Mouse (Mus musculus) left cerebral cortex, postnatal 14 days (tissue): ENCODE data around the gene Rnf223. TPM values are rescaled to one million over a fixed set of nuclear protein-coding genes. Genes with fewer than 3 reads are reported as not detected.
"Not testable (repeated sequence)": the region's sequence is repeated elsewhere in the genome, so short reads cannot be mapped to it uniquely, and the experiment has no call there.

ENCODE experiments used
- DNase-seq, 2 experiments: peaks; one replicate each; pipeline ENCODE4 v3.0.0; 2021 to 2022; ENCODE audit warnings: low spot score in 2 of 2, mixed read lengths in 1 of 2
- intact Hi-C: fragments of 180-260 bp; cut with DNase I; formaldehyde crosslinking; loops from one replicate; pipeline ENCODE4 v1.15.1; 2025
- total RNA-seq, 2 experiments: library from RNA; stranded (reverse); gene quantifications; 2 replicates each; pipeline ENCODE4 v1.2.3; 2021

Gene Rnf223
- total RNA-seq, 2 experiments from 2014 or later = 0.31 to 0.66 TPM

DNA sequence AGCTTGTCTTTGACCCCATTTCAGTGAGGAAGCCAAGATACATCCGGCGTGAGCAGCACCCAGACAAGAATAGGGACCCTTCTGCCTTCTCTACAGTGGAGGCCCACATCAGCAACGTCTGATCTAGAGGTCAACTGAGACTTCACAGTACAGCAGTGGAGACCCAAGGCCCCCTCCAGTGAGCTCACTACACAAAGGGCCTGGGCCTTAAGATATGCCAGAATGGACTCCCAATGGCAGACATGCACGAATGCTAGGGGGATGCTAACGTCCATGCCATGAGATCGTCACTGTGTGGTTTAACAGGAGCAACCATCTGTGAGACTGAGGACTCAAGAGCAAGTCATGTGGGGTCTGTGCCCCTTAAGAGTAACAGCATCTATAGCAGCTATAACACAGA lies 4.9 kb upstream of the Rnf223 start:
- intact Hi-C loops = no loop called here
- no peak for DNase-seq

DNA sequence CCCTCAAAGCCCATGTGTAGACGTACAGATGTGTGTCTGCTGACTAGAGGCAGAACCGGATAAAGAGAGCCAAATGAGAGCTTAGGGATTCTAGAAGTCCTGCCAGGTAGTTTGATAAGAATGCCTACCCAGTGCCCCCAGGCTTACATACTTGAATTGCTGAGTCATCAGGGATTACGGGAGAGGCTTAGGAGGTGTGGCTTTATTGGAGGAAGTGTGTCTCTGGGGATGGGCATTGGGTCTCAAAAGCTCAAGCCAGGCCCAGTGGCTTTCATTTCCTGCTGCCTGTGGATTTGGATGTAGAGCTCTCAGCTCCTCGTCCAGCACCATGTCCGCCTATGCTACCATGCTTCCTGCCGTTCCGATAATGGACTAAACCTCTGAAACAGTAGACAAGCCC lies 3.5 kb upstream of the Rnf223 start:
- intact Hi-C loops = no loop called here

DNA sequence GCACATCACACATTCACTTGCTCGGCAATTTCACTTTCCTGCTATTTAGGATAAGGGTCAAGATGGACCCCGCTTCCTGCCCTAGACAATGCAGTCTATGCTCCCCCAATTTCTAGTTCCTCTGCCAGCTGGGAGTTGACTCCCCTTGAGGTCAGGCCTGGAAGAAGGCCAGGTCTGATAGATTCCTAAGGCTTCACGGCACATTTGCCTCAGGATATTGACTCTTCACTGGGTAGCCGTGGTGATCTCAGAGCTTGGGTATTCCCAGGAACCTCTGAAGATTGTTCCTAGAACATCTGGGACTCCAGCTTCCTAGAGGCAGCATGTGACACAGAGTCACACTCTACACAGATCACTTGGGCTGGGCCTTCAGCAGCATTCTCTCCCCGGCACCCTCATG lies 1.6 kb upstream of the Rnf223 start:
- DNase-seq = no peak
- intact Hi-C loops = no loop called here

More for the DNA sequence above, 3.5 kb upstream of the Rnf223 start:
- DNase-seq = no peak

DNA sequence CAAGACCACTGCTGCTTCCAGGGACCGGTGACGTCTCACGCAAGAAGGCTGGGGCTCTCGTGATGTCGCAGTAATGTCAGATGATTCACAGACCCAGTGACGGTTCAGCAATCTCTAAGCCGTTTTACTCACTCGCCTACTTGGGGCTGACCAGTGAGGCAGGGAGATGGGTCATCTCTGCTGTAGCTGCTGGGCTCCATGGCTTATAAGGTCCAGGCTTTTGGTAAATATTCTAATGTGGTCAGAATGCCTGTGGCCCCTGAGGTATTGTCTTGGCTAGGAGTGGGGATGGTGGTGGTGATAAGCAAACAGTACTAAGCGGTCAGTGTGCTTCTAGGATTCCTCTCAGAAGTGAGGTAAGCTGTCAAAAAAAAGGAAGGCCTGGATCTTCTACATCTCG lies 627 bp downstream of the Rnf223 start:
- intact Hi-C loops = loop anchor here (5.0 kb wide), 1 partner anchor 36 kb away; no protein-coding TSS in a partner anchor
- DNase-seq = no peak

DNA sequence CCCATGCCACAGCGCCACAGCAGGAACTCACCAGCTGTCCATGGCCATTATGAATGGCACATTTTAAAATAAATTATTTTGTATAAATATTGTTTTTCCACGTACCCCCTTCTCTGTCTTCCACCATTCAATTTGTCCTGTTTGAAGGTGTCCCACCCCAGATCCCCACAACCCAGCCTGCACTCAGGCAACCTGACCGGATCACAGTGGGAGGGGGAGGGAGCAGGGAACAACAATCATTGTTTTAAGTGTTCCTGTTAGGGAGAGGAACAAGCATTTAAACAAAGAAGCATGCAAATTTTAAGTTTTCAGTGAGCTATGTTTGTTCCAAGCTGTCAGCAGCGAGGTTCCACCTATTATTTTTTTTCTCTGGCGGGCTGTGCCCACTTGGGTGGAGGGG lies 3.0 kb downstream of the Rnf223 start:
- no peak for DNase-seq
- intact Hi-C loops = loop anchor here (5.0 kb wide), 1 partner anchor 34 kb away; no protein-coding TSS in a partner anchor

DNA sequence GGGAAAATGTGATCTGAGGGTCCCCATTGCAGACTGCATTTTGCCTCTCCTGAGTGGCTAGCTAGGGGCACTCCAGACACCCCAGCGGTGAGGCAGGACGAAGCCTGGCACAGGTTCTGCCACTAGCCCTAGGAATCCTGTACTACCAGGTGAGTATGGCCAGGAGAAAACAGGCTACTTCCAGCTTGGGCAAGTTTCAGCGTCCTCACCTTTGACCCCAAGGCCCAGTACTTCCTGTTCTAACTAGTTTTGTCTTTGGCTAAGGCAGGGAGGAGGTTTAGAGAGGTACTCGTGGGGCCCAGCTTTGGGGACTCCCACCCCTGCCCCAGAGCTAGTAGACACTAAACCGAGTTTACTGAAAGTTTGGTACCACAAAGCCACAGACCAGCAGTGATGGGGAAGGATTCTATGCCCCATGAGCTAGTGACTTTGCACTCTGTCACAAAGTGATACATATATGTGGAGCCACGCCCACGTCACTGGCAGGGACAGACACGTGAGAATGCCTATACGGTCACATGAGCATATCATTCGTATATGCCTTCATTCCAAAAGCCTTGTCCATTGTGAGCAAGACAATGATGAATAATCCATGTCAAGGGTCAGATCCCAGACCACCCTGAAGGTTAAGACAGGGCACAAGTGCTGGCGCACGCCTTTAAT lies 3.8 kb downstream of the Rnf223 start:
- intact Hi-C loops = loop anchor here (2.0 to 5.0 kb wide), 2 partner anchors 21 to 33 kb away; no protein-coding TSS in a partner anchor
- no peak for DNase-seq

DNA sequence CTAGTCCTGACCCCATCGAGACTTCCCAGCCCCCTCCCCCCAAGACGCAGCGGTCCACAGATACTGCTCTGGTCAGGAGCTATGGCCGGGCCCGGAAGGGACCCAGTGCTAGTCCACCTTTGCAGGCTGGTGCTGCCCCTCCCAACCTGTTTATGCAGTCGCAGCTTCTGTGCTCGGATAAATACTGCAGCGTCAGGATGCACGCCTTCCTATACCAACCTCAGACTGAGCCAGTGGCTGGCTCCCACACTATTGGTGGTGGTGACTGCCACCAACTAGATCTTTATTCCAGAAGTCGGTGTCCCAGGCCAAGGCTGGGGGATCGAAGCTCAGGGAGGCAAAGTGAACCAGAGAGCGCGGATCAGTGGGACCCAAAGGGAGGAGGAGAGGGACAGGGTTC lies 4.8 kb downstream of the Rnf223 start:
- intact Hi-C loops = loop anchor here (2.0 kb wide), 1 partner anchor 20 kb away; no protein-coding TSS in a partner anchor
- DNase-seq = no peak

DNA sequence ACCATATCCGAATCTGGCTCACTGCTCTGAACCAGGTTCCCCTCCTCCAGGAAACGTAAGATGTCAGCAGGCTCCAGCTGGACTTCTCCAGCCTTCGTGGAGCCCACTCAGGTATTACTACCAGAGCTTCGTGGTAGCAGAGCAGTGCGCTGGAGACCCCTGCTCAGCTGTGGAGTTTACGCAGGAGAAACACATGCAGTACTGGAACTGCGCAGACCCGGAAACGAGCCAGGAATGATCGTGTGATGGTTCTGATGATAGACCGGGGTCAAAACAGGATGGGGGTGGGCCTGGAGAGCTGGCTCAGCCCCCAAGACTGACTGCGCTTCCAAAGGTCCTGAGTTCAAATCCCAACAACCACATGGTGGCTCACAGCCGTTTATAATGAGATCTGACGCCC lies 5.5 kb downstream of the Rnf223 start:
- no peak for DNase-seq
- intact Hi-C loops = loop anchor here (2.0 kb wide), 1 partner anchor 19 kb away; no protein-coding TSS in a partner anchor

DNA sequence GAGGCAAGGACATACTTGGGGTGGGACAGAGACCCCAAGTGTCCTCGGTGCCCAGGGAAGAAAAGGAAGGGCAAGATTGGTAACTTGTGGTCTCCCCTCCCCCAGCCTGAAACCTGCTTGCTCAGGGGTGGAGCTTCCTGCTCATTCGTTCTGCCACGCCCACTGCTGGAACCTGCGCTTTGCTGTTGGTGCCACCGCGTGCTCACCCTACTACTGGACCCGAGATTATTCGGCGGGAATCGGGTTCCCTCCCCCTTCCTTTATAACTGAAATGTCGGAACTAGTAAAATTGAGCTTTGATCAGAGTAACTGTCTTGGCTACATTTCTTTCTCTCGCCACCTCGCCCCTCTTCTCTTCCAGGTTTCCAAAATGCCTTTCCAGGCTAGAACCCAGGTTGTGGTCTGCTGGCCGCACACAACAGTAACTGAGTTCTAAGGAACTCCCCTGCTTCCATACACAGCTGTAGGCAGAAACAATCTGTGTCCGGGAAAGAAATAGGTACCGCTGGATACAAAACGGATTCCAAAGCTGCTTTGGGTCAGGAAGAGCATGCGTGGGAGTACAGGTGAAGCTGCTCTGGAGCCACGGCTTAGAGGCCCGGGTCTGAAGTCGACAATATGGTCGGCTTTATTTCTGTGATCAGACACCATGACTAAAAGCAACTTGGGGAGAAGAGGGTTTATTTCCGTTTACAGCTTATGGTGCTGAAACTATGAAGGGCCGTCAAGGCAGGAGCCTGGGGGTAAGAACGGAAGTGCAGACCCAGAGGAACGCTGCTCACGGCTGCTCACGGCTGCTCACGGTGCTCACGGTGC lies 6.2 kb downstream of the Rnf223 start:
- intact Hi-C loops = no loop called here

DNA sequence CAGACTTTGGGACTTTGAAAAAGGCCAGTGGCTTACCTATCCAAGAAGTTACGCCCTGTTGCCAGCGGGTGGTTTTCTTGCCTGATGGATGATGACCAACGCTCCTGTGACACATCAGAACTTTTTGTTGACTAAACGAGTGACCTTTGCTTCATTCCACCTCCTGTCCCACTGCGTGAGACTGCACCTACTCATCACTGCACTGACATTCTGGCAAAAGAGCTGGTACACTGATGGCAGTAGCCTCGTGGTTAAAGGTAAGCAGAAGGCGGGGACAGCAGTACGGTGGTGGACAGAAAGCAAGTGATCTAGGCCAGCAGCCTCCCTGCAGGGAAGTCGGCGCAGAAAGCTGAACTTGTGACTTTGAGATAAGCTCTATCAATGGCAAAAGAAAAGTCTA lies 20.6 kb downstream of the Rnf223 start:
- DNase-seq, intact Hi-C loops: not testable (repeated sequence)

More for the DNA sequence above, 6.2 kb downstream of the Rnf223 start:
- DNase-seq = no peak

DNA sequence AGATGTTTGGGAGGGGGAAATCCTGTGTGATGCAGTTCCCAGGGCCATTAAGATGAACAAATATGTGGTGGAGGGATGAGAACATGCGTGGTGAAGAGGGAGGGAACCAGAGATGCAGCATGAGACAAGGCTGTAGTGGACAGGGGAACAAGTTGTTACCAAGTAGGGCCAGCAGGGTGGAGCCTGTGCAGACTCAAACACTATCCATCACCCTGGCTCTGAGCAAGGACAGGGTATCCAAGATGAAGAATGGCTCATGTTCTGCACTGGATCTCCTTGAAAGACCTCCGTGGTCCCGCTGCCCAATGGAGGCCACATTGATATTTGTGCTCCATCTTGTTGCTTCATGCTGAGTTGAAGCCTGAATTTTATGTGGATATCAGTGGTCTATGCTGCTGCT lies 24.5 kb downstream of the Rnf223 start:
- DNase-seq = no peak

DNA sequence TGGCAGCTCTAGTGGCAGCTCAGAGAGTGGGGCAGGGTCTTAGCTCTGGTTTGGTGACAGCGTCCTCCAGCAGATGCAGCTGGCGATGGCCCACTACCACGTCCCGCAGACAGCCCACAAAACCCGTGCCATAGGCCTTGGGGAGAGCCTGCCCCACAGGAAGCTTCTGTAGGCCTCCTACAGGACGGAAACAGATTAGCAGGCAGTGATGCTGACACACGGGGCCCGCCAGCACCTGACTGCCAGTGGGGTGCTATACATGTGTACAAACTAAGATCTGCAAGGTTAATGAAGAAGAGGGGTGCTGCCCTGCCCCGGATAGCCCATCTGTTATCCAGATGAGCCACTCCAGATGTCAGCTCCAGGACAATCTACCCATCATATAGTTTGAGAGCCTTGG lies 36.2 kb downstream of the Rnf223 start:
- no peak for DNase-seq
- intact Hi-C loops = loop anchor here (5.0 kb wide), 1 partner anchor 34 kb away; the partner anchor contains the start of gene Rnf223

More for the DNA sequence above, 24.5 kb downstream of the Rnf223 start:
- intact Hi-C loops = loop anchor here (2.0 kb wide), 1 partner anchor 20 kb away; no protein-coding TSS in a partner anchor

DNA sequence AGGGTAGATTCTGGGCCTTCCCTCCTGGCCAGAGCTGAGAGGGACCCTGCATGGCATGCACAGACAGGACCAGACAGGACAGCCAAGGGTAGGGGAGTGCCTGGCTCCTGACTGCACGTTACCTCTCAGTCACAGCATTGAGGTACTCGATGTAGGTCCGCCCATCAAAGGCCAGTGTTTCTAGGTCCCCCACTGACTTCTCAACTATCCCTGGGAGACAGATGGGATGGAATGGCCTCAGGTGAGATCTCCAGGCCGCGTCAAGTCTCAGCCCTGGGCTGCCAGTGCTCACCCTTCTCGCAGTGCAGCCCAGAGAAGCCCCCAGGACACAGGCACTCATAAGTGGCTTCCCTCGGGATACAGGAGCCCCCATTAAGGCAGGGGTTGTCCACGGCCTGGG lies 38.3 kb downstream of the Rnf223 start:
- intact Hi-C loops = loop anchor here (5.0 kb wide), 1 partner anchor 36 kb away; the partner anchor contains the start of gene Rnf223
- DNase-seq = no peak

DNA sequence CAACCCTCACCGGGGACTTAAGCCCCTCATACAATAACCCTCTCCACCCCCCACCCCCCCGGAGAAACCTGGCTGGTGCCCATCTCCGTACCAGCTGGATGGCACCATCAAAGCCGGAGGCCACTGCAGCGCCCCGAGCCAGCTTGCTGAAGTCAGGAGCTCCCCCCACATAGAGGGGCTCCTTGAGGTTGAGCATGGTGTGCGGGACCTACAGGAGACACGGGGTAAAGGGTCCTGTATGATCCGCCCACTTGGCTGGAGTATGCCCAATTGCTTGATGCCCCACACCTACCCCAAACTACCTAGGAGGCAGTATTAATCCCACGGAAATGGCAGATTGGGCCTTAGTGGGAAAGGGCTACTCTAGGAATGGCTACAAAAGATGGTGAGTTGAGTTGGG lies 38.8 kb downstream of the Rnf223 start:
- intact Hi-C loops = loop anchor here (5.0 kb wide), 1 partner anchor 37 kb away; the partner anchor contains the start of gene Rnf223
- no peak for DNase-seq

DNA sequence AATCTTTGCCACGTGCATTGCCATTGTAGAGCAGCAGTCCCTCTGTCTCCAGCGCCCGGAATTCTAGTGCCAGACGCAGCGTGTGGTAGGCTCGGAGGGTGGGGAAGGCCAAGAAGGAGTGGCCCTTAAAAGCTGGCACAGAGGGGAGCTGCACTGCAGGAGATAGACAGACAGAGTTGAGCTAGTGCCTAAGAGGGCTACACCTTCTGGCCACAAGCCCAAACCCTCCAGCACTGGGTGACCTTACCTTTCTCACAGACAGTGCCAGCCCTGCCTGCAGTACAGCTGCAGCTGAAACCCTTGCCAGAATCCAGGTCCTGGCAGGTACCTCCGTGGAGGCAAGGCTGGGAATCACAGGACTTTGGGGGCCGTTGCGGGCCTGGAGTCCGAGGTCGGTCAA lies 41.5 kb downstream of the Rnf223 start:
- intact Hi-C loops = no loop called here
- no peak for DNase-seq

DNA sequence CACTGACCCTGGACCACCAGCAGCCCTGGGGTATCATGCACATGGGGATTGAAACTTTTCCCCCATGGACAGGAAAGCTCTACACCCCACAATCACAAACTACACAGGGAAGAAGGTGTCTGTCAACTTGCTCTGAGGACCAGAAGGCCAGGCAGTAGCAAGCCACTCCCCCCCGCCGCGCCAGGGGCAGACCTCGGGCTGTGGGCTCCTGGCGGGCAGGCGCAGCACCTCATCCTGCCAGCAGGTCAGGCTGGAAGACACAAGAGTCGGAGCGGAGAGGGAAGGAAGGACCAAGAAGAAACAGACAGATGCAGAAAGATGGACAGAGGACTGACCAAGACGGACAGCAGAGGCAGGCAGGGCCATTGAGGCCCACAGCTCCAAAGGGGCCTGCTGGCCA lies 47.3 kb downstream of the Rnf223 start:
- intact Hi-C loops = no loop called here
- no peak for DNase-seq
